Mouse (Mus musculus): ENCODE results near the gene Kifc5b. TPM values are rescaled to one million over a fixed set of nuclear protein-coding genes. Genes with fewer than 3 reads are reported as not detected.
A peak's percentile ranks its signal among the peaks of the same experiment; 100 is the strongest.

Gene Kifc5b
- total RNA-seq, 2 experiments from 2014 or later: 3.9 to 4.1 TPM

- intact Hi-C loops (cut with DNase I): no loop called here
- no peak for DNase-seq
Observed at GRCm38 (mm10) chr17:26945824-26946495, 29.1 kb downstream of the Kifc5b start.

GRCm38 (mm10) chr17:26946567-26946966, 29.7 kb downstream of the Kifc5b start:
- DNase-seq: peak; percentile 82 to 84
- intact Hi-C loops (cut with DNase I): no loop called here

GRCm38 (mm10) chr17:26947231-26948100, 30.6 kb downstream of the Kifc5b start:
- intact Hi-C loops (cut with DNase I): no loop called here
- no peak for DNase-seq

- DNase-seq: peak; percentile 68
Observed at GRCm38 (mm10) chr17:26948316-26949050, 31.6 kb downstream of the Kifc5b start.

GRCm38 (mm10) chr17:26949051-26949577, 32.2 kb downstream of the Kifc5b start:
- intact Hi-C loops (cut with DNase I): no loop called here
- DNase-seq: peak in 1 of 2 experiments; percentile 44

More at GRCm38 (mm10) chr17:26948316-26949050, 31.6 kb downstream of the Kifc5b start:
- intact Hi-C loops (cut with DNase I): no loop called here

GRCm38 (mm10) chr17:26949866-26950265, 33.0 kb downstream of the Kifc5b start:
- intact Hi-C loops (cut with DNase I): no loop called here
- no peak for DNase-seq

GRCm38 (mm10) chr17:26950560-26951288, 33.8 kb downstream of the Kifc5b start:
- DNase-seq: no peak
- intact Hi-C loops (cut with DNase I): no loop called here

- intact Hi-C loops (cut with DNase I): no loop called here
Observed at GRCm38 (mm10) chr17:26951406-26951805, 34.5 kb downstream of the Kifc5b start.

GRCm38 (mm10) chr17:26951952-26952877, 35.3 kb downstream of the Kifc5b start:
- DNase-seq: peak in 1 of 2 experiments; percentile 37

More at GRCm38 (mm10) chr17:26951406-26951805, 34.5 kb downstream of the Kifc5b start:
- DNase-seq: peak; percentile 73 to 85

GRCm38 (mm10) chr17:26953201-26953600, 36.3 kb downstream of the Kifc5b start:
- intact Hi-C loops (cut with DNase I): no loop called here
- no peak for DNase-seq

More at GRCm38 (mm10) chr17:26951952-26952877, 35.3 kb downstream of the Kifc5b start:
- intact Hi-C loops (cut with DNase I): no loop called here

- intact Hi-C loops (cut with DNase I): no loop called here
- peak; percentile 42 to 50 for DNase-seq
Observed at GRCm38 (mm10) chr17:26953726-26954125, 36.8 kb downstream of the Kifc5b start.

- intact Hi-C loops (cut with DNase I): no loop called here
- no peak for DNase-seq
Observed at GRCm38 (mm10) chr17:26956309-26956708, 39.4 kb downstream of the Kifc5b start.

- intact Hi-C loops (cut with DNase I): no loop called here
- no peak for DNase-seq
Observed at GRCm38 (mm10) chr17:26956895-26957294, 40.0 kb downstream of the Kifc5b start.

GRCm38 (mm10) chr17:26957872-26958271, 41.0 kb downstream of the Kifc5b start:
- intact Hi-C loops (cut with DNase I): no loop called here
- no peak for DNase-seq

GRCm38 (mm10) chr17:26958880-26959279, 42.0 kb downstream of the Kifc5b start:
- no peak for DNase-seq
- intact Hi-C loops (cut with DNase I): no loop called here

GRCm38 (mm10) chr17:26959815-26960214, 42.9 kb downstream of the Kifc5b start:
- intact Hi-C loops (cut with DNase I): no loop called here
- no peak for DNase-seq

GRCm38 (mm10) chr17:26961572-26962240, 44.8 kb downstream of the Kifc5b start:
- DNase-seq: no peak
- intact Hi-C loops (cut with DNase I): no loop called here

- intact Hi-C loops (cut with DNase I): no loop called here
Observed at GRCm38 (mm10) chr17:26966993-26967392, 50.1 kb downstream of the Kifc5b start.

More at GRCm38 (mm10) chr17:26966993-26967392, 50.1 kb downstream of the Kifc5b start:
- no peak for DNase-seq

Measured in heart, postnatal 10 days (tissue).